ENCODE assay signal across 10 mouse cellular contexts in the genomic region with DNA sequence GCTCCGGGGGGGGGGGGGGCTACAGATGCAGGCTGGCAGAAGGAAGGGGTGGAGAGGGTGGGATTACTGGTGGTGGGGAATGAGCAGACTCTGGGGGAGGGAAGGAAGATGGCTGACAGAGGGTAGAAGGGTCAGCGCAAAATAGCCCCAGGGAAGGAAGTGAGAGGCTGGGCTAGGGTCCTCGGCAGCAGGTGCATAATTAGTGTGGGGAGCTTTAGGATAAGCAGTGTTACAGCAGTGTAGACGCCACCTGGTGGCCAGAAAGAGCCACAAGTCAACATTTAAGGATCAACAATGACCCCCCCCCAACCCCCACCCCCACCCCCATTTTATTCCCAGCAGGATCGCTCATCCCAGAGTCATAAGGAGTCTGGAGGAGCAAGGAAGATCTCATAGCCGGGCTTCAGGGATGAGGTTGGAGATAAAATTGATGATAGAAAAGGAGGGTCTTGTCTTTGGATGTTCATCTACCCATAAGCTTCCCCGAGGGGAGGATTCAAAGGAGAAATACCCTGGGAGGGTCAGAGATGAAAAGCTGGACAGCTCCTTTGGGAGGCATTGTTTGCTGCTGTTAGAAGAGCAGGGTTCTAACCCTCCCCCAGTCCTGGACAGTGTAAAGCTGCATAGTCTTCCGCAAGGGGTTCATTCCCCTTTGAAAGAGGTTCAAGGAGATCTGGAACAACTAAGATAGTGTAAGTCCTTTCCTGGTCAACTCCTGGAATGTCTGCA. TPM values are rescaled to one million over a fixed set of nuclear protein-coding genes. Genes with fewer than 3 reads are reported as not detected.
A peak's percentile ranks its signal among the peaks of the same experiment; 100 is the strongest.
DNase-seq lines count a peak whose midpoint lies in the region; ATAC-seq lines count a peak whose summit lies in the region.
"Had no signal": no experiment of that assay in that cellular context is flagged by ENCODE, and none has a peak within 500 bp of the region (broad histone marks: within the 10 kb centered on the region; RNA-seq: fewer than 3 reads in every experiment).

No protein-coding gene starts in this region.

- no peaks in the 10 kb centered on the region for H3K9me3 ChIP-seq in neural tube, embryonic 14.5 days (ENCODE audit: control insufficient read depth, low read length)
- H3K9me3 ChIP-seq: limb, embryonic 15.5 days; stomach, embryonic 15.5 days had no signal

- peaks cover 41% of the 10 kb centered on the region for H3K4me1 ChIP-seq in neural tube, embryonic 14.5 days (ENCODE audit: control insufficient read depth, insufficient read depth, low read length)

- peaks cover 33% of the 10 kb centered on the region for H3K36me3 ChIP-seq in neural tube, embryonic 14.5 days (ENCODE audit: control insufficient read depth, insufficient read depth, low read length)

- ATAC-seq in neural tube, embryonic 14.5 days (ENCODE audit: low read depth), result peak; percentile 12; the same call in 1 of the 2 replicates

- no peaks in the 10 kb centered on the region for H3K27me3 ChIP-seq in neural tube, embryonic 14.5 days (ENCODE audit: control insufficient read depth, insufficient read depth, low read length)

- 9% methylated on average over 8 of the region's 8 CpGs for WGBS in neural tube, embryonic 14.5 days

- peak overlapping the region; percentile 23; the same call in 1 of the 2 replicates for H3K4me2 ChIP-seq in neural tube, embryonic 14.5 days (ENCODE audit: low read depth, low read length)
- H3K4me2 ChIP-seq: limb, embryonic 15.5 days; stomach, embryonic 15.5 days had no signal

- no peak overlapping the region for H3K9ac ChIP-seq in neural tube, embryonic 14.5 days (replicated peaks; ENCODE audit: low read depth, low read length)
- H3K9ac ChIP-seq: limb, embryonic 15.5 days; stomach, embryonic 15.5 days had no signal

- peak overlapping the region; percentile 62 for H3K27ac ChIP-seq in neural tube, embryonic 14.5 days (ENCODE audit: low read depth, low read length)
- H3K27ac ChIP-seq: limb, embryonic 15.5 days; stomach, embryonic 15.5 days had no signal

- peak; percentile 61 for DNase-seq in adrenal gland, postnatal 10 days
- DNase-seq in adrenal gland, adult 2 months, result no peak
- peak; percentile 74 for DNase-seq in left cerebral cortex, postnatal 4 days
- DNase-seq in left cerebral cortex, adult 11 months (ENCODE audit: low spot score), result no peak
- DNase-seq in embryo, embryonic 11 days, result peak; percentile 78
- peak; percentile 58 to 78 for DNase-seq in kidney, postnatal 36 days
- DNase-seq in Muller cell, postnatal 12 days (ENCODE audit: inconsistent ontology term), result no peak

- intact Hi-C loops in left cerebral cortex, postnatal 4 days (cut with DNase I), result loop anchor here (10.0 kb wide), 1 partner anchor 202 kb away; no protein-coding TSS in a partner anchor

- H3K4me3 ChIP-seq in neural tube, embryonic 14.5 days (ENCODE audit: low read depth, low read length), result no peak overlapping the region
- H3K4me3 ChIP-seq: limb, embryonic 15.5 days; stomach, embryonic 15.5 days had no signal

RNA-seq across cellular contexts. Expression of gene Nxph4, which starts 2.4 kb away (rescaled TPM):
- 1 to 10 TPM; 5.3 TPM for total RNA-seq in adrenal gland, postnatal 10 days (2021)
- total RNA-seq in adrenal gland, adult 2 months (2021), result 10 to 100 TPM in 1 of 2 experiments, 1 to 10 TPM in 1; 5.0 to 11.7 TPM
- polyA plus RNA-seq in adrenal gland, adult 2 months (2012; rRNA removed), result 7.4 and 7.8 TPM in 2 replicates
- 10 to 100 TPM; 12.9 to 14.4 TPM for total RNA-seq in left cerebral cortex, postnatal 4 days (2021)
- 80.1 and 80.4 TPM in 2 replicates for polyA plus RNA-seq in neural tube, embryonic 14.5 days (2014; fragmentation: Nextera tagmentation; extraction: Ambion mirVana)

RNA-seq across cellular contexts. Expression of gene Shmt2, which starts 14.5 kb away (rescaled TPM):
- total RNA-seq in adrenal gland, postnatal 10 days (2021), result 10 to 100 TPM; 56.1 to 57.7 TPM
- 10 to 100 TPM; 43.3 to 48.8 TPM for total RNA-seq in adrenal gland, adult 2 months (2021)
- polyA plus RNA-seq in adrenal gland, adult 2 months (2012; rRNA removed), result 84.2 and 106 TPM in 2 replicates
- 10 to 100 TPM; 39.7 to 39.9 TPM for total RNA-seq in left cerebral cortex, postnatal 4 days (2021)
- 44.9 and 46.8 TPM in 2 replicates for polyA plus RNA-seq in neural tube, embryonic 14.5 days (2014; fragmentation: Nextera tagmentation; extraction: Ambion mirVana)

RNA-seq across cellular contexts. Expression of gene Ndufa4l2, which starts 22.0 kb away (rescaled TPM):
- total RNA-seq in adrenal gland, postnatal 10 days (2021), result 10 to 100 TPM; 49.3 to 56.4 TPM
- 10 to 100 TPM; 45.8 to 53.5 TPM for total RNA-seq in adrenal gland, adult 2 months (2021)
- 86.0 and 107 TPM in 2 replicates for polyA plus RNA-seq in adrenal gland, adult 2 months (2012; rRNA removed)
- total RNA-seq in left cerebral cortex, postnatal 4 days (2021), result 1 to 10 TPM; 4.9 to 7.5 TPM
- 9.7 and 13.5 TPM in 2 replicates for polyA plus RNA-seq in neural tube, embryonic 14.5 days (2014; fragmentation: Nextera tagmentation; extraction: Ambion mirVana)

RNA-seq across cellular contexts. Expression of gene Stac3, which starts 35.3 kb away (rescaled TPM):
- total RNA-seq in adrenal gland, postnatal 10 days (2021), result 10 to 100 TPM in 1 of 2 experiments, 1 to 10 TPM in 1; 5.2 to 16.9 TPM
- total RNA-seq in adrenal gland, adult 2 months (2021), result 1 to 10 TPM in 1 of 2 experiments, under 1 TPM in 1; 0.93 to 1.8 TPM
- 1.5 and 2.5 TPM in 2 replicates for polyA plus RNA-seq in adrenal gland, adult 2 months (2012; rRNA removed)
- 1 to 10 TPM; 5.1 to 5.2 TPM for total RNA-seq in left cerebral cortex, postnatal 4 days (2021)
- polyA plus RNA-seq in neural tube, embryonic 14.5 days (2014; fragmentation: Nextera tagmentation; extraction: Ambion mirVana), result 0.31 TPM in 1 of 2 replicates, not detected in the other

Comparison
In these comparisons a context has a peak if more than half of its experiments do, and no peak if none do; other contexts are left out.
1. DNase-seq: peak in adrenal gland, postnatal 10 days (single experiment), left cerebral cortex, postnatal 4 days (single experiment), embryo, embryonic 11 days (single experiment) and kidney, postnatal 36 days (2 of 2); none in adrenal gland, adult 2 months (single experiment), left cerebral cortex, adult 11 months (single experiment) and Muller cell, postnatal 12 days (single experiment).
2. RNA of gene Ndufa4l2, which starts 22.0 kb away (total RNA-seq): 49.3 to 56.4 TPM in adrenal gland, postnatal 10 days and 45.8 to 53.5 TPM in adrenal gland, adult 2 months; 4.9 to 7.5 TPM in left cerebral cortex, postnatal 4 days; every median in the first group is over 4 times any median in the second.